Mouse (Mus musculus) heart, adult 2 months (tissue): Measurements from ENCODE around the gene Mrpl35.

Experiments used
- CTCF ChIP-seq: fragments of 200-600 bp; IDR thresholded peaks from 2 replicates; pipeline ENCODE4 v1.8.1; 2022; ENCODE audit warnings: antibody characterized with exemption, mild to moderate bottlenecking, moderate library complexity
- EP300 ChIP-seq: fragments of 200-500 bp; IDR thresholded peaks from 2 replicates; pipeline ENCODE4 v1.6.1; 2011; ENCODE audit warnings: low read depth, low read length, control low read depth; ENCODE audit not compliant: insufficient read depth
- POLR2A ChIP-seq: fragments of 200-500 bp; IDR thresholded peaks from 2 replicates; pipeline ENCODE4 v1.6.1; 2011; ENCODE audit warnings: mild to moderate bottlenecking, low read depth, low read length, control low read depth; ENCODE audit not compliant: insufficient read depth

DNA sequence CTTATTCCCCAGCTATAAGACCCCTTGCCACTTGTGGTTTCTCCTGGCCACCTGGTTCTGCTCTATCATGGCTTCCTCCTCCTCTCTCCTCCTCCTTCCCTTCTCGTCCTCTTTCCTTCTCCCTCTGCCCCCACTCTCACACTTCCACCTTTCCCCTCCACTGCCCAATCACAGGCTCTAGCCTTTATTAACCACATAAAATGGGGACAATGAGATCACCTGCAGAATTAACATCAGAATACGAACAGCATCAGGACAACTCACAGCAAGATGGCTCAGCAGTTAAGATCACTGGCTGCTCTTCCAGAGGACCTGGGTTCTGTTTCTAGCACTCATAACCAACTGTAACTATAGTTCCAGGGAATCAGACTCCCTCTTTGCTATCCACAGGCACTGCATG is 46.9 kb downstream of the Mrpl35 start:
- no peak for TF ChIP-seq POLR2A
- TF ChIP-seq CTCF = no peak
- TF ChIP-seq EP300 = no peak
